Mouse (Mus musculus): ENCODE measurements around the gene Tmem186.

DNA sequence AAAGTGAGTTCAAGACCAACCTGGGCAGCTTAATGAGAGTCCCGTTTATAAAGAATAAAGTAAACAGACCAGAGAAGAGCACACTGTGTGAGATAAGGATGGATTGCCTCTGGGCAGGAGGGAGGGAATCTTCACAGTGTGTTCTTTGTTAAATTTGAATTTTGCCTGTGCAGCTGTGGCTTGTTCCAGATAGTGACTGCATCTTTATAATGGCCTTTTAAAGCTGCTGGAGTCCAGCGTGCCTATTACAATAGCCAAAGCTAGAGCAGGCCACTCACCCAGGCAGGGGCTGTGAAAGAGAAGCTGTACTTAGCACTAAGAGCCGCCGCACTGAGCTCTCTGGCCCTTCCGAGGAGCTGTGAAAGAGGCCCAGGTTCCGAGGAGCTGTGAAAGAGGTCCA is 8.0 kb upstream of the Tmem186 start:
- TF ChIP-seq CTCF (IDR thresholded peaks at IDR 0.05; ENCODE audit: low read depth): no peak
- no peak for TF ChIP-seq EP300 (optimal IDR thresholded peaks at IDR 0.05)
